Mouse (Mus musculus): ENCODE measurements around the gene Spred1. TPM values are rescaled to one million over a fixed set of nuclear protein-coding genes. Genes with fewer than 3 reads are reported as not detected.

The Spred1 gene
- total RNA-seq, 4 experiments from 2014 or later = 79.4 to 115 (median 97.4) TPM

Small RNA genes within 50 kb of the gene (microRNA-seq; reads per million reads assigned to microRNA genes)
- gene Mir674 = 5,422 to 6,114 reads per million in 2 experiments

Other genes starting within 250 kb of the Spred1 start
- gene Tmco5, start 242.7 kb upstream of the Spred1 start, total RNA-seq (2022) = 1 to 10 TPM; 1.2 to 3.1 (median 2.0) TPM
- gene Fam98b, start 128.4 kb downstream of the Spred1 start, total RNA-seq (2022) = 10 to 100 TPM; 48.7 to 56.0 (median 51.8) TPM
- 100 to 1,000 TPM; 328 to 405 (median 376) TPM for gene Rasgrp1, start 221.6 kb downstream of the Spred1 start, total RNA-seq (2022)

Data from layer of hippocampus, adult 8-10 months (tissue).